Mouse (Mus musculus) erythroid progenitor cell, adult 5-6 weeks (primary cell): ENCODE results near the gene Mill2. TPM values are rescaled to one million over a fixed set of nuclear protein-coding genes. Genes with fewer than 3 reads are reported as not detected.
A peak's percentile ranks its signal among the peaks of the same experiment; 100 is the strongest.
"Not testable (repeated sequence)": the region's sequence is repeated elsewhere in the genome, so short reads cannot be mapped to it uniquely, and the experiment has no call there.

ENCODE experiments used
- ATAC-seq: replicated peaks from 2 replicates; pipeline ENCODE4 v1.8.0; 2016; ENCODE audit warnings: moderate number of reproducible peaks, mild to moderate bottlenecking, moderate TSS enrichment, inconsistent platforms; ENCODE audit not compliant: poor library complexity, low FRiP score, severe bottlenecking
- total RNA-seq, 2 experiments: library from RNA; stranded (forward) in 1 of 2; stranded (reverse) in 1 of 2; fragments of 150-400 nt in 1 of 2; fragments of 186-747, 209-891 nt in 1 of 2; gene quantifications; 2 replicates each; pipeline versions ENCODE4 v1.2.3 to v1.2.4; 2015 to 2017; ENCODE audit warnings: low replicate concordance in 2 of 2

Mill2 gene
- total RNA-seq (2015; ENCODE audit: low replicate concordance) = 2.9 TPM in 1 of 2 replicates, not detected in the other
- not detected in 2 replicates for total RNA-seq (2017; ENCODE audit: low replicate concordance)

DNA sequence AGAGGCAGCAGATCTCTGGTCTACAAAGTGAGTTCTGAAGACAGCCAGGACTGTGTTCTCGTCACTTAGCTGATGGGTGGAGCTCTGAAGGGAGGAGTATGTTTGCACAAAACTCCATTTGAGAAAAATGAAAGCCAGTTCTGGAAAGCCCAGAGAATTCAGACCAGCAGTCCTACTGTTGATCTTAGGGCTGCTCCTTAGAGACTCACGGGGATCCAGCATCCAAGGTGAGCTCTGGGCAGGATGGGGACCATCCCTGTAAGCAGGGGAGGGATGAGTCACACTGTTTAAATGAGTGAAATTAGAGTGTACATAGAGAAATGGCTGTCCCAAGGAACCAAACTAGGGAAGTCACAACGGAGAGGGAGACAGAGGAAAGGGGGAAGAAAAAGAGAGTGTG lies at the start of gene Mill2:
TSS of gene Mill2 (plus strand) at position 102 of the 400 bp plus-strand sequence.
- 0 out of 2 replicates have a peak, but pooled peaks have one; percentile 39 for ATAC-seq

DNA sequence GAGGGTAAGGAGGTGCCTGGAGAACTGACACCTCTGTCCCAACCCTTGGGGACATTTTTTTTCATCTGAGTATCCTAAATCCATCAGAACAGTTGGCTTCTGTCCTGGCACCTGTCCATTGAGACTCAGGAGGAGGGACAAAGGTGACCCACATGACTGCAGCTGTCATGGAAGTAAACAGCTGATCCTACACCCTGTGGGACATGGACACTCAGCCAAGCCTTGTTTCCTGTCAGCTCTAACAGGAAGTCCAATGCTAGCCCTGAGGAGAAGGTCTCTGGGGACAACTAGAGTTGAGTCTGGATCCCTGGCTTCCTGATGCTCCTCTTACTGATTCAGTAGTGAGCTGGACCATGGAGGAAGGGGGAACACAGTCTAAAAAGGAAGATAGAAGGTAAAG lies 49.1 kb upstream of the Mill2 start:
- not testable (repeated sequence) for ATAC-seq

DNA sequence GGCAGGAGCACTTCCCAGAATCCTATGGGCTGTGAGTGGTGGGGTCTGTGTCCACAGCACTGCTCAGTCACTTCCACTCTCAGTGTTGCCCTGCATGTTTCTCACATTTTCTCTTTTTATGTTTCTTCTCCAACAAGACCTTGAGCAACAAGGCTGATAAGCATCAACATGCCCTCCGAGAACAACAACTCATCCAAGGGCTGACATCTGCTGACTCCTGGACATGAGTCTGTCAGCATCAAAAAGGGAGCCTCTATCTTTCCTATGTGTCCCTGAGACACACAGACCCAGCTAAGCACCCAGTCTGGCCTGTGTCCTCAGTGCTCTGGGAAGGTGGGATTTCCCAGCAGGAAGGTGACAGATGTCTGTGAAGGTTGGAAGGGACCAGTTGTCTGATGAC lies 41.3 kb upstream of the Mill2 start, which contains the start of gene Psg19:
TSS of gene Psg19 (minus strand) at position 101 of the 400 bp plus-strand sequence.
- ATAC-seq = no peak

DNA sequence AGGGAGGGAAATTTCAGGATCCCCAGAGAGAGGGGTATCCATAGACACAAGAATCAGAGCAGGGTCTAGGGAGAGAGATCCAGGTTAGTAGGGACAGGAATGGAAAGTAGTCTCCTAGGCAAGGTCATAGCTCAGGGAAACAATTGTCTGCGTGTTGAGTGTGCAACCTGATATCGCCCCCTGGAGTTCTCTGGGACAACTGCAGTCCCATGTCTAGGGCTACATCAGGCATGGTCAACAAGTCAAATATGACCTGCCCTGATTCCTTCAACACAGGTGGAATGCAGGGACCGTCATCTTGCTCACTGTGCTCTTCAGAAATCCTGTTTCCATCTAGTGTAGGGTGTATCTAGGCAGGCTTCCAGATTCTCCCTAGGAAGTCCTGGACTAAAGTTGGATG lies 40.6 kb upstream of the Mill2 start:
- ATAC-seq = no peak

DNA sequence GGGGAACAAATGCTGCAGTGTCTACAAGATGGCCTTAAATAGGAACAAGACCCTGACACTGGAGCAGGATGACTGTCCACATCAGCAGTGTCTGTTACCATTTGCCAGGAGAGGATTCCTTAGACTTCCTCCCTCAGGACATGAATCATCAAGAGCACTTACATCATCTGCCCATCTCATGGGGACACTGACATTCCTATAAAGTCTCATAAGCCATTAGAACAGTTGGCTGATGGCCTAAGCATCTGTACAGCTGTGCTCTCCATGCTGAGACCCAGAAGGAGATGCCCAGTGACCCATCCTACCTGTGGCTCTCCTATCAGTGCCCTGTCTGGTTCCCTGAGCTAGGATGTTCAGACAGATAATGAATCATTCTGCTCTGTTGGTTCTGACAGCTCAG lies 36.2 kb upstream of the Mill2 start:
- no peak for ATAC-seq

DNA sequence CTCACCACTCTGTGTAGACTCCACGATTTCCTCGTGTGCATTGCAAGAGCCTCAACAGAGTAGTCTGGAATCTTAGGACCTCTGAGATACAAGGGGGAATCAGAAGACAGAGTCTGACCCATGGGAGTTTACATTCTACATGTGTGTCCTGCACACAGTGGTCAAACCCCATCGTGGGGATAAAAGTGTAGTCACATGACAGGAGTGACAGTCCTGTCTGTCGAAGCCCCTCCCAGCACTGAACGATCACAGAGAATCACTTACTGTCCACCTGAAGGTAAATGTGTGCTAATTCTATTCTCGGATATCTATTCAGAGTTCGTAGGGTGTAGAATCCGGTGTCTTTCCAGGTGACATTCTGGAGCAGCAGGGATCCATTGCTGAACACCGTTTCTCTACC lies 21.5 kb upstream of the Mill2 start:
- no peak for ATAC-seq

DNA sequence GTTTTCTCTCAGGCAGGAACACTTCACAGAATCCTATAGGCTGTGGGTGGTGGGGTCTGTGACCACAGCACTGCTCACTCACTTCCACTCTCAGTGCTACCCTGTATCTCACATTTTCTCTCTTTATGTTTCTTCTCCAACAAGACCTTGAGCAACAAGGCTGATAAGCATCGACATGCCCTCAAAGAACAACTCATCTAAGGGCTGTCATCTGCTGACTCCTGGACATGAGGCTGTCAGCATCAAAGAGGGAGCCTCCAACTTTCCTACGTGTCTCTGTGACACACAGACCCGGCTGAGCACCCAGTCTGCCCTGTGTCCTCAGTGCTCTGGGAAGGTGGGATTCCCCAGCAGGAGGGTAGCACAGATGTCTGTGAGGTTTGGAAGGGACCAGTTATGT lies 18.3 kb upstream of the Mill2 start, which contains the start of gene Psg17:
TSS of gene Psg17 (minus strand) at position 101 of the 400 bp plus-strand sequence.
- ATAC-seq = no peak

DNA sequence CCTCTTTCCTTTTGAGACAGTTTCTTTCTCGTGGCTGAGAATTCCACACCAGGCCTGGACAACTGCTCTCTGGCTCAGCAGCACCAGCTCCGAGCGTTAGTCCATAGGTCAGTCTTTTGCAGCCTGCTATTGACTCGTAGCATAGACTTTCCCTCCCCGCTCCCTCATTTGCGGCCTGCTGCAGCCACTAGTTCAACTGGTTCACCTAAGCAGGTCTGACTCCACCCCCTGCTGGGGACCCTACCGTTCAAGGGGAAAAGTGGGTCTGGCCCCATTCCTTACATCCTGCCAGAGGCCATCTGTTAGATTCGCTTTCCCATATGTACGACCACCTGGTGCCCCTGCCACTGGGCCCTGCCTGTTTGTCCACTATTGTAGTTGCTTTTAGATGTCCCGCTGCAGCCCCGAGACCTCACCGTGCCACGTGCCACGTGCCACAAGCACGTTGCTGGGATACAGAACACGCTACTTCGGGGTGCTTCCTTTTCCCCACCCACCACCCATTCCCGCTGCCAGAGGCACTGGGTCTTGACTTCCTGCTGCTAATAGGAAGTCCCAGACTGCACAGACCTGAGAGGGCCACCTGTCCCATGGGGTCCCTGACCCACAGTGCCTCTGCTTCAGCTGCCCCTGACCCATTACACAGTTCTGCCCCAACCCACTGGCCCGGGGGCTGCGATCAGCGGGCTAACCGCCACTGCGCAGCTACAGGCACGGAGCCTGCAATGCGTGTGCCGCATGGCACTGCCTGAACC lies 11.8 kb upstream of the Mill2 start:
- no peak for ATAC-seq

DNA sequence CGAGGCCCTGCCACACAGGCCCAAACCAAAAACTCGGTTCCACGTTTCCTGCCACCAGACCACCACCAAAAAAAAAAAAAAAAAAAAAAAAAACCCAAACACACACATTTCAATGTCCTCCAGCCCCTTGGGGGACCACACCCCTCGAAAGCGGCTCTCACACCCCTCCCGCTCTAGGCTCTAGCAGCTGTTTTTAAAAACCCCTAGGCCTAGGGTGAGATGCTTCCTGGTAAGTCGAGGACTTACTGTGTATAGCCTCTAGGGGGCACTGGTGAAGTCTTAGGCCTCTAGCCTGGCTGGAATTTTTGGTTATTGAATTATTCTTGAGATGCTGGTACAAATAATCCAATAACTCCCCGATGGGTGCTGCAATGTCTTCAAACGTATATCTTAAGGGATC lies 11.2 kb upstream of the Mill2 start:
- no peak for ATAC-seq

DNA sequence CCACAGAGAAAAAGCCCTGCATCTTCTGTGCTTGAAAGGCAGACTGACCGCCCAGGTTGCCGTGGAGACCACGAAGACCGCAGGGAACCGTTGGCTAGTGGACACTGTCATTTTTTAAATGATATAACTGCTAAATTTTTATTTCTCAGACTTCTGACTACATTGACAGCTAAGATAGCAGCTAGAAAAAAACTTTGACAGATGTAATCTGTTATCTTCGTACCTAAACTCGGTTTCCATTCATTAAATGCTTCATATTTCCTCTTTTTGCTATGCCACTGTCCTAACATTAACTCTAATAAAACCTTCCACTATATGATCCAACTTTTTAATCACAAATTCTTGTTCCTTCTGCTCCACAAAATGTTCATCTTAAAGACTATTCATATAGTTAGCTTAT lies 10.2 kb upstream of the Mill2 start:
- ATAC-seq = no peak

DNA sequence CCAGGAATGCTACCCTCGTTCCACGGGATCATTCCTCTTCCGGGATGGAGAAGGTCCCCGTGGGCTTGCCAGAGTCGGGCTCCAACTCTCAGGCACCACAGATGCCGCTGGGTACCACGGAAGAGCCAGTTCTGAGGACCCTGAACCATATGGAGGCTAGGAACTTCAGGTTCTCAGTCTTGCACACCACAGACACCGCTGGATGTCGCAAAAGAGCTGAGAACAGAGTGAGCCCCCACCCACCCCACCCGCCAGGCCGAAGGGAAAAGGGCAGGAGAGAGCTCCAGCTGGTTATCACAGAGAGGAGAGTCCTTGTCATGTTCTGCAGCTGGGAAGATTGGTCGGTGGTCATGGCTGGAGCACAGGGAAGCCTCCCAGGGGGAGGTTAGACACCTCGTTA lies 7.5 kb upstream of the Mill2 start:
- no peak for ATAC-seq

DNA sequence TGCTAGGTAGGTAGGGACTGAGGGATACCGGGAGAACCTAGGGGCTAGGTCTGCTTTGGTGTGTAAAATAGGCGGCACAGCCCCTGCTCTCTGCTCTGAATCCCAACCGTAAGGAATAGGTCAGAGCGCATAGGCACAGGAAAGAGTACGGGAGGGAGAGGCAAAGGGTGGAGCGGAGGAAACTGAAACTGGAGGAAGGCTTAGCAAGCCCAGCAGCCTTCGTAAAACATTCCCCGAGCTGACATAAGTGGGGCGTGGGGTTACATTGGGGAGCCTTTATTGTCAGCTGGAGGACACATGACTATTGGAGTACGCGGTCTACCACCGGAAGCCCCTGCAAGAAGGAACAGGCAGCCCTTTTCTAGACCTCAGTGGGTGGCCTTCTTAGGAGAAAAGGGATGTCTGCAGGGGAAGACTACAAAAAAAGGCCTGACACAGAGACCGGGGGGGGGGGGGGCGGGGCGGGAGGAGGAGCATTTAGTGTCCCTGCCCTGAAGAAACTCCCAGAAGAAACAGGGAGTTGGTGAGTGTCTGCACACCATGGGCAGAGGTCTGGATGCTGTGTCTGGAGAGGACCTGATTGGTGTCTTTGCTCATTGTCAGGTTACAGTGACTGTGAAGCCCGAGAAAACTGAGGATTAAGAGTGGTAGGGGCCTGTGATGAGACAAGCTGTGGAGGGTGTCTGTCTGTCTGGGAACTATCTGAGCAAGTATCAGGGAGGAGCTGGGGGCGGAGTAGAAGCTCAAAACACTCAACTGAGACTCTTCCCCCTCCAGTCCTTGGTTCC lies 814 bp downstream of the Mill2 start:
- ATAC-seq = 0 out of 2 replicates have a peak, but pooled peaks have one; percentile 42

DNA sequence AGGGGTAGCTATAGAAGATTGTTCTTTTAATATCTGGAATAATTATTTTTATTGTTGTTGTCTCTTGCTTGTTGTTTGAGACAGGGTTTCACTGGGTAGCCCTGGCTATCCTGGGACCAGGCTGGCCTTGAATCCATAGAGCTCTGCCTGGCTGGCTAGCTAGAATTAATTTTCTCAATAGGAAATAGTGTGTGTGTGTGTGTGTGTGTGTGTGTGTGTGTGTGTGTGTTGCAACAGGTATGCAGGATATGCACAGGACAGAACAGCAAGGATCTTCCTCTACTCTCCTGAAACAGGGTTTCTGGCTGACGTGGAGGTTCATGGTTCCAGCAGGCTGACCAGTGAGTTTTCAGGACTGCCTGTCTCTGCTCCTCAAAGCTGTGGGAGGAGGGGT lies 1.4 kb downstream of the Mill2 start:
- ATAC-seq = no peak

DNA sequence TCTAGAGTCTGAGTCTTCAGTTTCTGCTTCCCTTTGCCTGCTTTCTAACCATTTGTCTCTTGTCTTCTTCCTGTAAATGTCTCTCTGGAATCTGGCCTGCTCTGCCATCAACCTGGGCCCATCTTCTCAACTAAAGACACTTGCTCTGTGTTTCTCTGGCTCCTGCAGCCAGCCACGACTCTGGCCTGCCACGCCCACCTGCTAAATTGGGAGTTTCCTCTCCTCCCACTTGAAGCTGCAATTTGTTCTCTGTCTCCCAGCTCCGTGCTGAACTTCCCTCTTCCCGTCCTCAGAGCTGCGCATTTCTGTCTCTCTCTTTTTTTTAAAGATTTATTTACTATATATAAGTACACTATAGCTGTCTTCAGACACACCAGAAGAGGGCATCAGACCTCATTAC lies 5.0 kb downstream of the Mill2 start:
- ATAC-seq = no peak

DNA sequence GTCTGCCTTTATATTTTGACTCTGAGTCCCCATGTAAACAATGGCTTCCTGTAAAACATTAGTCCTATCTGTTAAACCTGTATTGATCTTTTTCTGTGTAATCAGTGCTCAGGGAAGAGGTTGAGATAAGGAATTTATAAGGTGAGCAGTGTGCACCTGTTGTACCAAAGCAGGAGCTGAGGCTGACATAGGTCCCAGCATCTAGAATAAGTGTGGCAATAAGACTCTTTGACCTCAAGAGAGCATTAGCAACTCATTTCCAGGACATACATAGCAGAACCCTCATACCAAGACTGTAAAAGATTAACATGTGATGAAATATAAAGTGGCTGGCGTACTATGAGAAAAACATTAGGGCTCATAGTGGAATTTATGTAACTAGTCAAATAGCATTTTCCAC lies 8.6 kb downstream of the Mill2 start:
- ATAC-seq = no peak

DNA sequence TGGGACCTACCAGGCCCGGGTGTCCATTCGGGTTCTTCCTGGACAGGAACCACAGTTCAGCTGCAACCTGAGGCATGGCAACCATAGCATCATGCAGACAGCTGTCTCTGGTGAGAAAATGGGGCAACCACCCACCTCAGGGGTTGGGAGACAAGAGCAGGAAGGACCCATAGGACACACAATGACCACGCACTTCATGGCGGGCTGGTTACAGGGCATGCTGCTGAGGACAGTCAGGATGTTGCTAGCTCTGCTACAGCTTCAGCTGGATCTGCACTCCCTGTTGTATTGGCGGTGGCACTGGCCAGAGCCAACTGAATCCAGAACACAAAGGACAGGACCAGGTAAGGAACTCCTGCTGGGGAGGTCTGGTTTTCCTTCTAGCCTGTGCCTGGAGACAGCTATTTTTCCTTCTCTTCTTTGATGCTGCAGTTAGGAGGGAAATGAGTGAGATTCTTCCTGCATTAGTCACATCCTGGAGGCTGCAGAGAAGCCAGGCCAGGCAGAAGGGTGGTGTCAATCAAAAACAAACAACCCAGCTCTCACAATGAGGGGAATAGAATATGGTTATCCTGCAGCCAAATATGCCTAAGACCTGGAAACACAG lies 18.6 kb downstream of the Mill2 start:
- ATAC-seq = no peak

DNA sequence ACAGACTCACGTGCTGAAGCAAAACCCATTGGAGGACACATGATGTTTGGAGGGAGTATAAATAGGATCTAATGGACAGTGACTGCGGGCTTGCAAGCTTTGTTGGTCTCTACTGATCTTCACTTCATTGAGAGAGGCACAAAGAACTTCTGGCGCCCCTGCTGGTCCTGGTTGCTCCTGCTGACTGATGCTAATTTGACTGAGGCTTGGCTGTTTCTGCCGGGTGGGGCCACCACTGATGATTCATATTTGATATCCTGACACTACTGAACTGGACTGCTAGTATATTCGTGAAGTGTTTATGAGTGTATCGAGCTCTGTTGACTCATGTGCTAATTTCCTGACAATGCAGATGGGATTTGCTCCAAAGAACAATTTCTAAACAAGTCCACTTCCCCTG lies 23.0 kb downstream of the Mill2 start:
- ATAC-seq = no peak

DNA sequence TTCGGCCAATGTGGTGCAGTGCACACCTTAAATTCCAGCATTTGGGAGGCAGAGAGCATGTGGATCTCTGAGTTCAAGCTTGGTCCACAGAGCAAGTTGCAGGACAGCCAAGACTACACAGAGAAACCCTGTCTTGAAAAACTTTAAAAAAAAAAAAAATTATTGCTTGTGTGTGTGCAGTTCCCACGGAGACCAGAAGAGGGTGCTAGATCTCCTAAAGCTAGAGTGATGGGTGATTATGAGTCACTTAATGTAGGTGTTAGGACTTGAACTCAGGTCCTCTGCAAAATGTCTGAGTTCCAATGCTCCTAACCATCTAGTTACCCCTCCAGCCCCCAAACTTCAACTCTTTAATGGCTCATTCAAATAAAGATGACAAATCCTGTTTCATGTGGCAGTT lies 28.7 kb downstream of the Mill2 start:
- ATAC-seq = no peak

DNA sequence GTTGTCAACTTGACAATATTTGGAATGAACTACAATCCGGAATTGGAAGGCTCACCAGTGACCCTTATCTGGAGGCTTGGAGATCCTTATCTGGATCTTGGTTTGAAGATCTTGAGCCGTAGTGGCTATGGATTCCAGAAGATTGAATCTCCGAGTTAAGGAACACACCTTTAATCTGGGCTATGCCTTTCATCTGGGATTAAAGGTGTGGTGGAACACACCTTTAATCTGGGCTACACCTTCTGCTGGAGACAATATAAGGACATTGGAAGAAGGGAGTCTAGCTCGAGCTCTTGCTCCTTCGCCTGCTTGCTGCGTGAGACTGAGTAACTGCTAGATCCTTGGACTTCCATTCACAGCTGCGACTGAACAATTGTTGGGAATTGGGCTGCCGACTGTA lies 31.3 kb downstream of the Mill2 start, which contains the start of gene Pglyrp1:
TSS of gene Pglyrp1 (plus strand) at position 301 of the 400 bp plus-strand sequence.
- not testable (repeated sequence) for ATAC-seq

DNA sequence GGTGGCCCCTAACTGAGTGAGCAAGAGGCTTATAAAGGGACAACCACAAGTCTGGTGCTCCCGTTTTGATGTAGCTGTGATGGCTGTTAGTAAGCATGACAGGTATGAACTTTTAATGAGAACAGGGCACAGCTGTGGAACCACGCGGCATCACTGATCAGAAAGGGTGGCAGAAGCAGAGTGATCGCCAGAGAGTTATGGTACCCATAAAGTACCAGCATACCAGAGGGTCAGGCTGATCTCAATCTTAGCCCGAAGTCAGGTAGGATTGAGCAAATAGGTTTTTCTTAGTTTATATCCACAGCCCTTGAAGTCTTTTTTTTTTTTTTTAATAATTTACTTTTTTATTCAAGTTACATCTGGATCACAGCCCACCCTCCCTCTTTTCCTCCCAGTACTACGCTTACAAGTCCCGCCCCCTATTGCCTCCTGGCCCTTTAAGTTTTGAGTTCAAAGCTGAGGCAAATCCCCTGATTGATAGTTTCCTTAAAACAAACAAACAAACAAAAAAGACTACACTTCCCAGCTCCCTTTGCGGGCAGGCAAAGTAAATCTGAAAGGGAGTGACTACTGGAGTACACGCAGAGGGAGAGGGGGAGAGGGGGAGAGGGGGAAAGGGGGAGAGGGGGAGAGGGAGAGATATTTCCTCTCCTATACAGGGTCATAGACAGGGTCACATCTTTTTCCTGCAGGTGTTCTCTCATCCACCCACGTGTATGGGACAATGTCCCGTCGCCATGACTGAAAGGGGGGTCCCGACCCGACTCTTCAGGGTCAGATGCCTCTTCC lies 32.4 kb downstream of the Mill2 start:
- ATAC-seq = no peak
